Mouse (Mus musculus) myocyte (in vitro differentiated cells): ENCODE measurements at regions not wholly inside any gene's neighbourhood (a gene's known extent, or its start where the extent isn't known, plus 50 kb on each side); places are given as distances from the start of the nearest gene placed in this dataset.

Source experiments
- CEBPB ChIP-seq: IDR thresholded peaks from 2 replicates; pipeline ENCODE4 v1.6.1; 2011; ENCODE audit warnings: mild to moderate bottlenecking, moderate library complexity; ENCODE audit not compliant: poor library complexity, insufficient read depth, severe bottlenecking
- E2F4 ChIP-seq: IDR thresholded peaks from one replicate; pipeline ENCODE4 v1.6.1; 2011; ENCODE audit warnings: mild to moderate bottlenecking, control low read depth, moderate library complexity; ENCODE audit not compliant: insufficient read depth
- MAX ChIP-seq: IDR thresholded peaks from one replicate; pipeline ENCODE4 v1.6.1; 2011; ENCODE audit warnings: low read depth, mild to moderate bottlenecking, control low read depth
- MYOD1 ChIP-seq, 3 experiments: IDR thresholded peaks; one replicate each; pipeline ENCODE4 v1.6.1; 2011; ENCODE audit warnings: control low read depth in 2 of 3, low read depth in 2 of 3, mild to moderate bottlenecking in 2 of 3, moderate library complexity in 1 of 3; ENCODE audit not compliant: insufficient read length in 2 of 3, control insufficient read depth in 1 of 3
- MYOG ChIP-seq, 3 experiments: IDR thresholded peaks; one replicate each; pipeline ENCODE4 v1.6.1; 2011; ENCODE audit warnings: control low read depth in 2 of 3, low read depth in 2 of 3, mild to moderate bottlenecking in 2 of 3; ENCODE audit not compliant: insufficient read length in 2 of 3, control insufficient read depth in 1 of 3, insufficient read depth in 1 of 3
- POLR2A ChIP-seq: IDR thresholded peaks from one replicate; pipeline ENCODE4 v1.6.1; 2011; ENCODE audit warnings: low read depth, mild to moderate bottlenecking, control low read depth, moderate library complexity; ENCODE audit not compliant: insufficient read length
- POLR2AphosphoS2 ChIP-seq: IDR thresholded peaks from one replicate; pipeline ENCODE4 v1.6.1; 2011; ENCODE audit warnings: low read depth, control low read depth; ENCODE audit not compliant: insufficient read length
- SRF ChIP-seq: IDR thresholded peaks from one replicate; pipeline ENCODE4 v1.6.1; 2011; ENCODE audit warnings: low read depth; ENCODE audit not compliant: control insufficient read depth, insufficient read length
- TCF12 ChIP-seq: IDR thresholded peaks from one replicate; pipeline ENCODE4 v1.6.1; 2011; ENCODE audit warnings: mild to moderate bottlenecking, control low read depth; ENCODE audit not compliant: poor library complexity, insufficient read depth, severe bottlenecking
- TCF3 ChIP-seq: IDR thresholded peaks from one replicate; pipeline ENCODE4 v1.6.1; 2011; ENCODE audit warnings: low read depth, control low read depth; ENCODE audit not compliant: insufficient read length

GRCm38 (mm10) chr1:185929761-185930160 lies 187.3 kb downstream of the Lyplal1 start:
- TF ChIP-seq POLR2A (no peak), TCF12 (no peak), MAX (no peak), SRF (no peak), MYOD1 (IDR thresholded peaks at IDR 0.05; ENCODE audit: control insufficient read depth in 1 of 3, insufficient read length in 2 of 3, low read depth in 2 of 3) (no peak), E2F4 (no peak), TCF3 (no peak), MYOG (IDR thresholded peaks at IDR 0.05; ENCODE audit: control insufficient read depth in 1 of 3, insufficient read depth in 1 of 3, insufficient read length in 2 of 3, low read depth in 2 of 3) (no peak), POLR2AphosphoS2 (no peak), CEBPB (no peak)
